Mouse (Mus musculus): ENCODE data around the gene Slc6a12. TPM values are rescaled to one million over a fixed set of nuclear protein-coding genes. Genes with fewer than 3 reads are reported as not detected.

The Slc6a12 gene
- 0.11 and 0.17 TPM in 2 replicates for polyA plus RNA-seq (2015; fragmentation: Nextera tagmentation; extraction: Ambion mirVana)

DNA sequence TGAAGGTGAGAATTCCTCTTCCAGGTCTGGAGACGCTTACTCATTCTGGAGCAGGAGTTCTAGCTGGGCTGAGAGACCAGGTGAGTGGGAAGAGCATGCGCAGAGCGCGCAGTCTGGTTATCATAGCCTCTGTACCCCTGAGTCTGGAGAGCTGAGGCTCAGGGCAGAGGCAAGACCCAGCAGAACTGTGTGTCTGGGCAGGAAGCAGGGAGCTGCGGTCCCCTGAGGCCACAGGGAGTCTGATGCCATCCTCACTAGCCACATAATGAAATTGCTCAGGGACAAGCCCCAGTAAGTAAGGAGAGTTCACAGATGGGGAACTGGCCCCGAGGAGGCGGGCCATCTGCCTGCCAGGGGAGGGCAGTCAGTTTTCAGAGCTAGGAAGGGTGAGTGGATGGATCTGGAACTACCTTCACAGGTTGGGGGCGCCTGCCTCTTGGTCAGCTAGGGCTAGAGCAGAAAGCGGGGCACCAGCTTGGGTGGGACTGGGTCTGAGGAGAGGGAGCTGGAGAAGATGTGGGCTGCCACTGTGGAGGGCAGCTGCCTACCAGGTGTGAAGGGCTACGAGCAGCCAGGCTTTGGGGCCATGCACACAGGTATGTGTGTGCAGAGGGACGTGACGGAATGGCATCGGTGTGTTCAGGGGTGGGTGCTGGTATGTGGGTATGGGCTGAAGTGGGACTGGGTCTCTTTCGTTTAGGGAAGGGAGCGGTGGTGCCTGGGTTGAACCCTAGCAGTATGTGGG is at the start of gene Slc6a12:
Gene Slc6a12 (plus strand): TSS at position 51 of the 745 bp plus-strand sequence.
- WGBS: 72% methylated on average over 15 of the region's 15 CpGs
- ATAC-seq (ENCODE audit: low FRiP score, low TSS enrichment) (peak; percentile 25; the same call in 1 of the 2 replicates), DNase-seq (ENCODE audit: low spot score) (no peak)
- no peak within 1 kb of the TSS for H3K27ac ChIP-seq (replicated peaks)
- H3K4me1 ChIP-seq (replicated peaks; ENCODE audit: control insufficient read depth, insufficient read depth): no peaks in the 10 kb centered on the region
- no peaks in the 10 kb centered on the region for H3K27me3 ChIP-seq (ENCODE audit: control insufficient read depth, insufficient read depth, low read length)
- TF ChIP-seq CTCF (IDR thresholded peaks at IDR 0.05; ENCODE audit: low read depth): no peak
- TF ChIP-seq EP300 (optimal IDR thresholded peaks at IDR 0.05): no peak
- no peak within 1 kb of the TSS for H3K4me2 ChIP-seq (replicated peaks; ENCODE audit: low read depth)
- H3K9ac ChIP-seq (ENCODE audit: low read length): no peak within 1 kb of the TSS
- H3K4me3 ChIP-seq (ENCODE audit: low read depth, low read length): no peak within 1 kb of the TSS
- H3K9me3 ChIP-seq (ENCODE audit: control insufficient read depth, low read length): no peaks in the 10 kb centered on the region
- no peaks in the 10 kb centered on the region for H3K36me3 ChIP-seq (ENCODE audit: control insufficient read depth, insufficient read depth, low read length)

DNA sequence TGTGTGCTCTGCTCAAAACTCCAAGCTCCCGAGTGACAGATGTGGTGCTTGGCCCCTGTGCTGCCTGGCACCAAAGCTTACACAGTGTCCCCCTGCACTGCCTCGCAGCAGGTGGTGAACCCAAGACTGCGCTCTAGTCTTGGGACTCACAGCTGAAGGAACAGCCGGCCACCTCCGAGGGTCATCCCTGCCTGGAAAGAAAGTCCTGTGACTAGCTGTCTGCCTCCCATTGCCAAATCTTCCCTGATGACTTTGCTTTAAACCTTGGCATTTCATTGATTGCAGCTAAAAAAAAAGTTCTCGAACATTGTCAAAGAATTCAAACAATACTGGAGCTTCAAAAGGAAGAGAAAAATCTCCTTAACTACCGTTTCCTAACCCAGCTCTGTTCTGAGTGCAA is 43.6 kb upstream of the Slc6a12 start:
- Histone ChIP-seq H3K4me1 (replicated peaks; ENCODE audit: control insufficient read depth, insufficient read depth) (peaks cover 5% of the 10 kb centered on the region; the same call in 1 of the 2 replicates), H3K9ac (ENCODE audit: low read length) (no peak overlapping the region), H3K27me3 (ENCODE audit: control insufficient read depth, insufficient read depth, low read length) (no peaks in the 10 kb centered on the region), H3K4me2 (replicated peaks; ENCODE audit: low read depth) (no peak overlapping the region), H3K36me3 (ENCODE audit: control insufficient read depth, insufficient read depth, low read length) (no peaks in the 10 kb centered on the region), H3K9me3 (ENCODE audit: control insufficient read depth, low read length) (no peaks in the 10 kb centered on the region), H3K4me3 (ENCODE audit: low read depth, low read length) (no peak overlapping the region), H3K27ac (replicated peaks) (no peak overlapping the region)
- DNase-seq (ENCODE audit: low spot score): no peak
- ATAC-seq (ENCODE audit: low FRiP score, low TSS enrichment): no peak
- 46% methylated on average over 7 of the region's 7 CpGs for WGBS
- no peak for TF ChIP-seq EP300 (optimal IDR thresholded peaks at IDR 0.05)
- no peak for TF ChIP-seq CTCF (IDR thresholded peaks at IDR 0.05; ENCODE audit: low read depth)

DNA sequence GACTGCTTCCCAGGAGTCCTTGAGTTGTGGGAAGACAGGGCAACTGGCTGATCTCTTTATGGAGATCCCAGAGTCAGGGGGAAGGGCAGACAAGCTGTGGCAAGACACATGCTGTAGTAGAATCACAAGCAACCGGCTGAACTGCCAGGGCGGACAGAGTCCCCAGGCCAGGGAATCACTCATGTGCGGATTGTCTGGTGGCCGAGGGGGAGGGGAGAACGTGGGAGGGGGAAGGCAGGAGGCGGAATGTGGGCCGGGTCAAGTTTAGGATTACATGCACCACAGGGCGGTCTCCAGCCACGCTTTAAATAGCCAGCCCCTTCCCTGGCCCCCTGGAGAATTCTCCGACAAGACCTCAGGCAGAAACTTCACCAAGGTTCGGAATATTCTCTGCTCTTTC is 42.9 kb upstream of the Slc6a12 start, which contains the start of gene Slc6a13:
Gene Slc6a13 (plus strand): TSS at position 274 of the 400 bp plus-strand sequence.
- H3K4me1 ChIP-seq (replicated peaks; ENCODE audit: control insufficient read depth, insufficient read depth): peaks cover 5% of the 10 kb centered on the region; the same call in 1 of the 2 replicates
- DNase-seq (ENCODE audit: low spot score) (peak; percentile 24), ATAC-seq (ENCODE audit: low FRiP score, low TSS enrichment) (no peak)
- H3K9ac ChIP-seq (ENCODE audit: low read length): 0 out of 2 replicates have a peak within 1 kb of the TSS, but pooled peaks have one; percentile 8
- H3K27ac ChIP-seq (replicated peaks): no peak within 1 kb of the TSS
- no peaks in the 10 kb centered on the region for H3K9me3 ChIP-seq (ENCODE audit: control insufficient read depth, low read length)
- peak within 1 kb of the TSS; percentile 5; the same call in 1 of the 2 replicates for H3K4me2 ChIP-seq (replicated peaks; ENCODE audit: low read depth)
- 2% methylated on average over 11 of the region's 11 CpGs for WGBS
- H3K4me3 ChIP-seq (ENCODE audit: low read depth, low read length): no peak within 1 kb of the TSS
- TF ChIP-seq CTCF (IDR thresholded peaks at IDR 0.05; ENCODE audit: low read depth) (no peak), EP300 (optimal IDR thresholded peaks at IDR 0.05) (no peak)
- H3K36me3 ChIP-seq (ENCODE audit: control insufficient read depth, insufficient read depth, low read length): no peaks in the 10 kb centered on the region
- no peaks in the 10 kb centered on the region for H3K27me3 ChIP-seq (ENCODE audit: control insufficient read depth, insufficient read depth, low read length)

GRCm38 (mm10) chr6:121300504-121300903 is 42.4 kb upstream of the Slc6a12 start:
- no peaks in the 10 kb centered on the region for H3K9me3 ChIP-seq (ENCODE audit: control insufficient read depth, low read length)
- no peak for ATAC-seq (ENCODE audit: low FRiP score, low TSS enrichment)
- DNase-seq (ENCODE audit: low spot score): no peak
- no peak overlapping the region for H3K27ac ChIP-seq (replicated peaks)
- TF ChIP-seq CTCF (IDR thresholded peaks at IDR 0.05; ENCODE audit: low read depth) (no peak), EP300 (optimal IDR thresholded peaks at IDR 0.05) (no peak)
- 35% methylated on average over 9 of the region's 9 CpGs for WGBS
- no peaks in the 10 kb centered on the region for H3K36me3 ChIP-seq (ENCODE audit: control insufficient read depth, insufficient read depth, low read length)
- no peak overlapping the region for H3K9ac ChIP-seq (ENCODE audit: low read length)
- no peak overlapping the region for H3K4me3 ChIP-seq (ENCODE audit: low read depth, low read length)
- H3K4me1 ChIP-seq (replicated peaks; ENCODE audit: control insufficient read depth, insufficient read depth): peaks cover 5% of the 10 kb centered on the region; the same call in 1 of the 2 replicates
- peak overlapping the region; percentile 5; the same call in 1 of the 2 replicates for H3K4me2 ChIP-seq (replicated peaks; ENCODE audit: low read depth)
- H3K27me3 ChIP-seq (ENCODE audit: control insufficient read depth, insufficient read depth, low read length): no peaks in the 10 kb centered on the region

GRCm38 (mm10) chr6:121303466-121304220 is 39.2 kb upstream of the Slc6a12 start:
- no peak overlapping the region for H3K9ac ChIP-seq (ENCODE audit: low read length)
- no peak for ATAC-seq (ENCODE audit: low FRiP score, low TSS enrichment)
- TF ChIP-seq EP300 (optimal IDR thresholded peaks at IDR 0.05) (no peak), CTCF (IDR thresholded peaks at IDR 0.05; ENCODE audit: low read depth) (no peak)
- H3K36me3 ChIP-seq (ENCODE audit: control insufficient read depth, insufficient read depth, low read length): no peaks in the 10 kb centered on the region
- no peak overlapping the region for H3K27ac ChIP-seq (replicated peaks)
- H3K4me3 ChIP-seq (ENCODE audit: low read depth, low read length): no peak overlapping the region
- no peak for DNase-seq (ENCODE audit: low spot score)
- H3K9me3 ChIP-seq (ENCODE audit: control insufficient read depth, low read length): no peaks in the 10 kb centered on the region
- no peak overlapping the region for H3K4me2 ChIP-seq (replicated peaks; ENCODE audit: low read depth)
- H3K27me3 ChIP-seq (ENCODE audit: control insufficient read depth, insufficient read depth, low read length): no peaks in the 10 kb centered on the region
- H3K4me1 ChIP-seq (replicated peaks; ENCODE audit: control insufficient read depth, insufficient read depth): peaks cover 5% of the 10 kb centered on the region; the same call in 1 of the 2 replicates
- 61% methylated on average over 10 of the region's 10 CpGs for WGBS
